Mouse (Mus musculus) ES-Bruce4 (cell line): ENCODE results near the gene Zfp362.

Experiments
- CTCF ChIP-seq: IDR thresholded peaks from one replicate; pipeline ENCODE4 v1.8.1; 2011; ENCODE audit warnings: low read depth, low read length
- EP300 ChIP-seq: IDR thresholded peaks from 2 replicates; pipeline ENCODE4 v1.6.1; 2011; ENCODE audit warnings: low read depth, low read length; ENCODE audit not compliant: insufficient read depth
- POLR2A ChIP-seq: IDR thresholded peaks from one replicate; pipeline ENCODE4 v1.8.1; 2011; ENCODE audit warnings: low read length; ENCODE audit not compliant: insufficient read depth

DNA sequence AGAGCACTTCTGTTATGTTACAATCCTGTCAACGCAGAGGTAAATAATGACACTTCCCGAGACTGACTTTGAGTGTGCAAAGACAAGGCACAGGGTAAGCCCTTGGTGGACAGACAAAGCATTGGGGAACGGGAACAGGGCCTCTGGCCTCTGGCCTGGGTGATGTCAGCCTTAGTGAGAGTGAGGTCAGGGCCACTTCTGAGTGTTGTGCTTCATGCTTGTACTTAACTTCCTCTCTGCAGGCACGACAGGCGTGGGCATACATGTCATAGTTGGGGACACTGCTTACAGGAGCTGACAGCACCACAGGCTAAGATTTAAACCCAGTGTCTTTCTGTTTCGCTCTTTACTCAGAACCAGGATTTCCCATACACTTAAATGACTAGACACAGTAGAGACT lies 72.3 kb downstream of the Zfp362 start:
- TF ChIP-seq POLR2A (no peak), CTCF (no peak), EP300 (no peak)
